Mouse (Mus musculus) ES-E14 (cell line): ENCODE data around the gene Gnb3. TPM values are rescaled to one million over a fixed set of nuclear protein-coding genes. Genes with fewer than 3 reads are reported as not detected.
A peak's percentile ranks its signal among the peaks of the same experiment; 100 is the strongest.
"Not testable (repeated sequence)": the region's sequence is repeated elsewhere in the genome, so short reads cannot be mapped to it uniquely, and the experiment has no call there.

Experiments used
- DNase-seq: peaks from one replicate; pipeline ENCODE4 v3.0.0-alpha.2; 2013; ENCODE audit warnings: low read depth, low spot score
- H3K27ac ChIP-seq: 2 replicates; pipeline ENCODE4 v1.5.1; 2012; ENCODE audit warnings: low read depth, mild to moderate bottlenecking, low read length, moderate library complexity, mixed read lengths; ENCODE audit not compliant: poor library complexity, insufficient read depth, severe bottlenecking
- H3K36me3 ChIP-seq: 2 replicates; pipeline ENCODE4 v1.6.1; 2012; ENCODE audit warnings: mild to moderate bottlenecking, low read length, moderate library complexity, mixed read lengths; ENCODE audit not compliant: control insufficient read depth, poor library complexity, insufficient read depth, severe bottlenecking
- H3K4me1 ChIP-seq, 2 experiments: fragments of 150-350 bp in 1 of 2; sonication (generic) in 1 of 2; 2 replicates each; pipeline ENCODE4 v1.6.1; 2012; ENCODE audit warnings: low read length in 2 of 2, mild to moderate bottlenecking in 1 of 2, mixed read lengths in 1 of 2; ENCODE audit not compliant: control insufficient read depth in 2 of 2, insufficient read depth in 2 of 2, poor library complexity in 1 of 2
- H3K4me3 ChIP-seq, 2 experiments: fragments of 150-350 bp in 1 of 2; sonication (generic) in 1 of 2; 2 replicates each; pipeline ENCODE4 v1.5.1; 2012; ENCODE audit warnings: low read length in 2 of 2, low read depth in 1 of 2, mild to moderate bottlenecking in 1 of 2, mixed read lengths in 1 of 2; ENCODE audit not compliant: insufficient read depth in 1 of 2, poor library complexity in 1 of 2, severe bottlenecking in 1 of 2
- H3K9ac ChIP-seq: 2 replicates; pipeline ENCODE4 v1.6.1; 2012; ENCODE audit warnings: low read depth, mild to moderate bottlenecking, low read length, mixed read lengths; ENCODE audit not compliant: poor library complexity, insufficient read depth, severe bottlenecking
- H3K9me3 ChIP-seq: fragments of 150-350 bp; sonication (generic); 2 replicates; pipeline ENCODE4 v1.6.1; 2012; ENCODE audit warnings: low read depth, mild to moderate bottlenecking, low read length; ENCODE audit not compliant: control insufficient read depth, insufficient read depth
- CHD2 ChIP-seq: IDR thresholded peaks from 2 replicates; pipeline ENCODE4 v1.6.1; 2014; ENCODE audit warnings: mild to moderate bottlenecking, low read depth, low read length, inconsistent platforms
- HCFC1 ChIP-seq: IDR thresholded peaks from 2 replicates; pipeline ENCODE4 v1.6.1; 2012; ENCODE audit warnings: low read length, inconsistent platforms, borderline replicate concordance; ENCODE audit not compliant: insufficient read depth
- MAFK ChIP-seq: IDR thresholded peaks from 2 replicates; pipeline ENCODE4 v1.6.1; 2014; ENCODE audit warnings: mild to moderate bottlenecking, low read depth, low read length, inconsistent platforms; ENCODE audit not compliant: insufficient read depth
- ZC3H11A ChIP-seq: IDR thresholded peaks from 2 replicates; pipeline ENCODE4 v1.6.1; 2012; ENCODE audit warnings: low read depth, mild to moderate bottlenecking, inconsistent platforms, low read length, borderline replicate concordance
- ZNF384 ChIP-seq: IDR thresholded peaks from 2 replicates; pipeline ENCODE4 v1.6.1; 2012; ENCODE audit warnings: low read depth, low read length, inconsistent platforms
- in situ Hi-C, 2 experiments: fragments of 600-800 bp; cut with MboI; formaldehyde crosslinking; loops; one replicate each; pipeline ENCODE4 v1.15.1; 2025; ENCODE audit warnings: low sequenced_read_pairs in 2 of 2, inconsistent platforms in 1 of 2; ENCODE audit not compliant: unreplicated experiment in 2 of 2
- total RNA-seq: library from RNA; depleted of rRNA; stranded (reverse); fragments of 300-350 nt; gene quantifications from 2 replicates; pipeline ENCODE4 v1.2.3, GENCODE M21; 2012

Gnb3 gene
- total RNA-seq, 1 experiment = not detected

DNA sequence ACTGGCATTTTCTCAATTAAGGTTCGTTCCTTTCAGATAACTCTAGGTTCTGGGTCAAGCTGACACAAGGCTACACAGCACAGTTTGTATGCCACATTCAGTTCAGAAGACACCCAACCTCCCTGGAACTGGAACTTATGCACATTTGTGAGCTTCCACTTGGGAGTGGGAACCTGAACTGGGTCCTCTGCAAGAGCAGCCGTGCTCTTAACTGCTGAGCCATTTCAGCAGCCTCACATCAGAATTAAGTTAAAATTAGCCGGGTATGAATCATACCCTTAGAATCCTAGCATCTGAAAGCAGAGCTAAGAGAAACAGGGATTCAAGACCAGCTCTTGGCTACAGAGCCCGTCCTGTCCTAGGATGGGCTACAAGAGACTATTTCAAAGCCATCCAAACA, 32.7 kb downstream of the Gnb3 start:
- in situ Hi-C loops = no loop called here
- Histone ChIP-seq H3K4me1 (peaks cover 0 to 16% of the 10 kb centered on the region in 2 experiments; a peak in 2 of 4 replicates), H3K27ac (no peak overlapping the region), H3K36me3 (peaks cover 17% of the 10 kb centered on the region), H3K9me3 (no peaks in the 10 kb centered on the region), H3K9ac (no peak overlapping the region), H3K4me3 (no peak overlapping the region)
- TF ChIP-seq ZNF384 = no peak
- TF ChIP-seq MAFK = no peak
- no peak for TF ChIP-seq CHD2
- TF ChIP-seq ZC3H11A = no peak
- no peak for DNase-seq

DNA sequence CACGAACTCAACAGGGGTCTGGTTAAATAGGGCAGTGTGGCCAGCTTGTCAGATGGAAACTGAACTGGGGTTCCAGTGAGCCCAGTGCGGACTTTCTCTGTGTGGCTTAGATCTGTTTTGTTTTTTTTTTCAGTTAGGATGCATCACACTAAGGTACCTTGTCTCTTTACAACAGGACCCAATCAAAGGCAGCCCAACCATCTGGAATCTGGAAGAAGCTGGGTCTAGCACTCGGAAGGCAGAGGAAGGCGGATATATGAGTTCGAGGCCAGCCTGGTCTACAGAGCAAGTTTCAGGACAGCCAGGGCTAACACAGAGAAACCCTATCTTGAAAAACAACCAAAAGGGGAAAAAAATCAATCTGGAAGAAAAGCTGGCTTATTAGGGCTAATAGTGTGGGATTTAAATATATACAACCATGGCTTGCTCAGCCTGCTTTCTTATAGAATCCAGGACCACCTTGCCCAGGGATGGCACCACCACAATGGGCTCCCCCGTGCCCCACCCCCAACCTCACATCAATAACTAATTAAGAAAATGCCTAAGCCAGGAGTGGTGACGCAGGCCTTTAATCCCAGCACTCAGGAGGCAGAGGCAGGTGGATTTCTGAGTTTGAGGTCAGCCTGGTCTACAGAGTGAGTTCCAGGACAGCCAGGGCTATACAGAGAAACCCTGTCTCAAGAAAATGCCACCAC, 33.5 kb downstream of the Gnb3 start:
- Histone ChIP-seq H3K4me3 (peak overlapping the region; percentile 26 to 55), H3K36me3 (peaks cover 9% of the 10 kb centered on the region), H3K4me1 (peaks cover 0 to 12% of the 10 kb centered on the region in 2 experiments; a peak in 2 of 4 replicates), H3K27ac (peak overlapping the region; percentile 99; the same call in 1 of the 2 replicates), H3K9ac (peak overlapping the region; percentile 43; the same call in 1 of the 2 replicates), H3K9me3 (no peaks in the 10 kb centered on the region)
- TF ChIP-seq ZC3H11A (no peak), HCFC1 (no peak), MAFK (no peak), CHD2 (no peak), ZNF384 (no peak)
- in situ Hi-C loops = no loop called here
- no peak for DNase-seq

- Histone ChIP-seq H3K9ac (peak overlapping the region; percentile 84), H3K36me3 (0 out of 2 replicates have a peak, but pooled peaks cover 1% of the 10 kb centered on the region), H3K27ac (peak overlapping the region; percentile 99), H3K4me1 (peaks cover 0 to 10% of the 10 kb centered on the region in 2 experiments; a peak in 2 of 4 replicates), H3K4me3 (peak overlapping the region; percentile 55 to 72), H3K9me3 (no peaks in the 10 kb centered on the region)
- in situ Hi-C loops = no loop called here
- DNase-seq = peak; percentile 96
- TF ChIP-seq MAFK (peak; percentile 75; the same call in 1 of the 2 replicates), CHD2 (peak; percentile 23; the same call in 1 of the 2 replicates), ZNF384 (no peak), ZC3H11A (no peak), HCFC1 (0 out of 2 replicates have a peak, but pooled peaks have one; percentile 6)
Measured at GRCm38 (mm10) chr6:124805341-124806321, 34.4 kb downstream of the Gnb3 start.

DNA sequence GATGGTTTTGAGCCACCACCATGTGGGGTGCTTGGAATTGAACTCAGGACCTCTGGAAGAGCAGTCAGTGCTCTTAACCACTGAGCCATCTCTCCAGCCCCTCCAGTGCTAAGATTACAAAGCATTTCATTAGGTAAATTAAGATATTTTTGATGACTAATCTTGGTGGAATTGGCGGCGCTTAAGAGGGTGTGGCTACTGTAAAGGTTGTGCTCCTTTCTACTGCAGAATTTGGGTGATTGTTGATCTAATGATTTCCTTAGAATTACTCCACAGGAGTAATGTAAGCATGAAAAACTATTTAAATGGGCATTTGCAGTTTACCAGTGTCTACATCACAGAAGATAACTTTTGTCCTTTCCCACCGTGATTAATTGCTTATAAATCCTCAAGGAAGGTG, 35.7 kb downstream of the Gnb3 start:
- in situ Hi-C loops = no loop called here
- DNase-seq = no peak
- H3K9me3 ChIP-seq = no peaks in the 10 kb centered on the region
- H3K27ac ChIP-seq = no peak overlapping the region; the same call in 1 of the 2 replicates
- peaks cover 0 to 5% of the 10 kb centered on the region in 2 experiments; a peak in 2 of 4 replicates for H3K4me1 ChIP-seq
- H3K4me3 ChIP-seq = no peak overlapping the region
- H3K36me3 ChIP-seq = no peaks in the 10 kb centered on the region
- TF ChIP-seq ZC3H11A (no peak), ZNF384 (no peak), CHD2 (no peak), MAFK (no peak), HCFC1 (no peak)
- no peak overlapping the region for H3K9ac ChIP-seq

GRCm38 (mm10) chr6:124803691-124804090, 36.4 kb downstream of the Gnb3 start:
- in situ Hi-C loops, H3K9ac ChIP-seq, H3K9me3 ChIP-seq, H3K27ac ChIP-seq, H3K36me3 ChIP-seq, H3K4me1 ChIP-seq, DNase-seq: not testable (repeated sequence)
- peak overlapping the region in 1 of 2 experiments; percentile 40; a peak in 1 of 4 replicates for H3K4me3 ChIP-seq
